In the genomic region with DNA sequence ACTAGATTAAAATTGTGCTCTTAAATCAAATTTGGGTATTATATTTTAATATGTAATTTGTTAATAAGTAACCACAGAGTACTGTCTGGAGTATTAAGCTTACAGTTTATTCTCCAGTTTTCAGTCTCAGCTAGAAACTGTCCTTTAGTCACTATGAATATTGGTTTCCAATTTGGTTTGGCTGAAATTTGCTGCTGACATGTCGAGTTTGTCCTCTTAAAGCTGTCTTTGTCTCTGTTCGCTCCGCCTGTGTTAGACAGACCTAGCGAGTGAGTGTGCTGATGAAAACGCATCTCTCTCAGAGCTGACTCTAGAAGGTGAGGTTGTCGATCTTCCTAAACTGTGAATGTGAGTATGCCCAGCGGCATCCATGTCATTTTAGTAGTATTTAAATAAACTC, we compare ENCODE assay signal across 16 mouse cellular contexts.
"Had no signal": no experiment of that assay in that cellular context is flagged by ENCODE, and none has a peak within 500 bp of the region (broad histone marks: within the 10 kb centered on the region; RNA-seq: fewer than 3 reads in every experiment).

No protein-coding gene starts in this region.

- H3K4me1 ChIP-seq: neural tube, embryonic 13.5 days; neural tube, embryonic 15.5 days; stomach, embryonic 15.5 days had no signal

- H3K4me3 ChIP-seq: neural tube, embryonic 13.5 days; neural tube, embryonic 15.5 days; stomach, embryonic 15.5 days had no signal

- H3K27ac ChIP-seq: neural tube, embryonic 13.5 days; neural tube, embryonic 15.5 days; stomach, embryonic 15.5 days; stomach, postnatal 0 days had no signal

- DNase-seq: retina, postnatal 1 day; right cerebral cortex, adult 18-20 months; right cerebral cortex, postnatal 14 days; right cerebral cortex, postnatal 25 days; right cerebral cortex, postnatal 4 days; spleen, adult 18-20 months; thymus, adult 18-20 months; thymus, adult 2 months; thymus, postnatal 14 days; thymus, postnatal 25 days; thymus, postnatal 36 days; thymus, postnatal 4 days had no signal

- H3K27me3 ChIP-seq: neural tube, embryonic 13.5 days; neural tube, embryonic 15.5 days; stomach, embryonic 15.5 days had no signal

- H3K9me3 ChIP-seq: neural tube, embryonic 13.5 days; neural tube, embryonic 15.5 days; stomach, embryonic 15.5 days had no signal

- H3K9ac ChIP-seq: neural tube, embryonic 13.5 days; neural tube, embryonic 15.5 days; stomach, embryonic 15.5 days had no signal

- H3K4me2 ChIP-seq: neural tube, embryonic 13.5 days; neural tube, embryonic 15.5 days; stomach, embryonic 15.5 days had no signal
